In genomic region chr5:54087912-54088311, GRCm38 (mm10) we compare ENCODE assay signal across 26 mouse cellular contexts.
DNase-seq lines count a peak whose midpoint lies in the region; ATAC-seq and TF ChIP-seq lines count a peak whose summit lies in the region.
"Had no signal": no experiment of that assay in that cellular context is flagged by ENCODE, and none has a peak within 500 bp of the region (broad histone marks: within the 10 kb centered on the region; RNA-seq: fewer than 3 reads in every experiment).

No protein-coding gene starts in this region.

- H3K9ac ChIP-seq in midbrain, embryonic 11.5 days (ENCODE audit: low read length): no peak overlapping the region
- H3K9ac ChIP-seq in midbrain, postnatal 0 days (replicated peaks; ENCODE audit: low read length, poor library complexity, severe bottlenecking): no peak overlapping the region
- H3K9ac ChIP-seq in MEL (ENCODE audit: control insufficient read depth, low read depth, low read length, poor library complexity, severe bottlenecking): no peak overlapping the region
- H3K9ac ChIP-seq: embryonic facial prominence, embryonic 13.5 days; embryonic facial prominence, embryonic 15.5 days; forebrain, embryonic 12.5 days had no signal

- ATAC-seq in midbrain, embryonic 11.5 days (ENCODE audit: low FRiP score): no peak
- no peak for ATAC-seq in midbrain, postnatal 0 days (ENCODE audit: low FRiP score)
- ATAC-seq: CD4-positive, CD25-positive, alpha-beta regulatory T cell, adult 4 months; forebrain, embryonic 14.5 days; forebrain, embryonic 16.5 days had no signal

- no peak for TF ChIP-seq CTCF in gastrocnemius, adult 2 months (IDR thresholded peaks at IDR 0.05)
- TF ChIP-seq CTCF in midbrain, postnatal 0 days (IDR thresholded peaks at IDR 0.05): no peak
- TF ChIP-seq CTCF in MEL (IDR thresholded peaks at IDR 0.05 in 2 of 3, conservative IDR thresholded peaks at IDR 0.05 in 1 of 3; ENCODE audit: control insufficient read depth in 1 of 3, insufficient read depth in 1 of 3, low read depth in 2 of 3, low read length in 3 of 3, poor library complexity in 1 of 3, severe bottlenecking in 1 of 3): no peak

- intact Hi-C loops in gastrocnemius, adult 2 months (cut with DNase I): loop anchor here (5.0 kb wide), 1 partner anchor 91 kb away; the partner anchor contains the start of gene Stim2

- DNase-seq in gastrocnemius, adult 2 months: no peak
- DNase-seq in gastrocnemius, adult 18-20 months (ENCODE audit: low spot score): no peak
- DNase-seq in midbrain, embryonic 11.5 days (ENCODE audit: low spot score, missing footprints): peak; percentile 56
- DNase-seq in midbrain, postnatal 0 days (ENCODE audit: low spot score): no peak
- DNase-seq in MEL (ENCODE audit: low read depth, low spot score): no peak
- DNase-seq in thymus, postnatal 14 days: no peak
- DNase-seq: adrenal gland, adult 2 months; adrenal gland, postnatal 10 days; adrenal gland, postnatal 25 days; B cell, adult 2 months; cerebellum, adult 11 months; cerebellum, adult 18-20 months; cerebellum, adult 8-10 months; cerebellum, adult 9-11 months; cerebellum, postnatal 14 days; cerebellum, postnatal 36 days; embryo, embryonic 11 days had no signal

- no peak for TF ChIP-seq EP300 in MEL (IDR thresholded peaks at IDR 0.05; ENCODE audit: low read depth in 1 of 2, low read length in 2 of 2)

- H3K4me3 ChIP-seq in gastrocnemius, adult 2 months: peak overlapping the region; percentile 38
- no peak overlapping the region for H3K4me3 ChIP-seq in midbrain, embryonic 11.5 days (ENCODE audit: low read depth, low read length)
- no peak overlapping the region for H3K4me3 ChIP-seq in midbrain, postnatal 0 days (ENCODE audit: low read depth, low read length)
- H3K4me3 ChIP-seq in MEL (ENCODE audit: control insufficient read depth in 1 of 2, insufficient read depth in 1 of 2, low read depth in 2 of 2, low read length in 2 of 2): no peak overlapping the region
- H3K4me3 ChIP-seq: embryonic facial prominence, embryonic 13.5 days; embryonic facial prominence, embryonic 15.5 days; erythroblast, embryonic 14.5 days; forebrain, embryonic 10.5 days; forebrain, embryonic 12.5 days had no signal

- H3K27me3 ChIP-seq in midbrain, embryonic 11.5 days (ENCODE audit: control insufficient read depth, insufficient read depth, low read length): no peaks in the 10 kb centered on the region
- H3K27me3 ChIP-seq in midbrain, postnatal 0 days (ENCODE audit: insufficient read depth, low read length): no peaks in the 10 kb centered on the region
- no peaks in the 10 kb centered on the region for H3K27me3 ChIP-seq in MEL (ENCODE audit: control insufficient read depth in 1 of 2, insufficient read depth in 2 of 2, low read length in 2 of 2)
- H3K27me3 ChIP-seq: embryonic facial prominence, embryonic 13.5 days; embryonic facial prominence, embryonic 15.5 days; forebrain, embryonic 12.5 days had no signal

- no peak overlapping the region for H3K4me2 ChIP-seq in midbrain, embryonic 11.5 days
- H3K4me2 ChIP-seq in midbrain, postnatal 0 days (ENCODE audit: low read depth, low read length, poor library complexity, severe bottlenecking): no peak overlapping the region
- H3K4me2 ChIP-seq: embryonic facial prominence, embryonic 13.5 days; embryonic facial prominence, embryonic 15.5 days; forebrain, embryonic 12.5 days had no signal

- H3K27ac ChIP-seq in gastrocnemius, adult 2 months: peak overlapping the region; percentile 91
- H3K27ac ChIP-seq in midbrain, embryonic 11.5 days (ENCODE audit: low read depth, low read length): no peak overlapping the region
- no peak overlapping the region for H3K27ac ChIP-seq in midbrain, postnatal 0 days (ENCODE audit: low read depth, low read length)
- H3K27ac ChIP-seq in MEL (ENCODE audit: control insufficient read depth, low read depth, low read length): no peak overlapping the region
- H3K27ac ChIP-seq: embryonic facial prominence, embryonic 13.5 days; embryonic facial prominence, embryonic 15.5 days; forebrain, embryonic 10.5 days; forebrain, embryonic 12.5 days had no signal

- no peak for TF ChIP-seq RAD21 in MEL (IDR thresholded peaks at IDR 0.05; ENCODE audit: low read depth, low read length)

- H3K4me1 ChIP-seq in midbrain, embryonic 11.5 days (ENCODE audit: control insufficient read depth, insufficient read depth, low read length): peaks cover 1% of the 10 kb centered on the region; the same call in 1 of the 2 replicates
- no peaks in the 10 kb centered on the region for H3K4me1 ChIP-seq in midbrain, postnatal 0 days (ENCODE audit: insufficient read depth, low read length)
- H3K4me1 ChIP-seq in MEL (ENCODE audit: control insufficient read depth in 1 of 2, insufficient read depth in 2 of 2, low read length in 2 of 2): peaks cover 0 to 19% of the 10 kb centered on the region in 2 experiments; a peak in 2 of 4 replicates
- H3K4me1 ChIP-seq: embryonic facial prominence, embryonic 15.5 days had no signal

- no peak for TF ChIP-seq POLR2A in MEL (IDR thresholded peaks at IDR 0.05; ENCODE audit: control insufficient read depth in 1 of 2, insufficient read depth in 1 of 2, low read depth in 1 of 2, low read length in 2 of 2, poor library complexity in 1 of 2)

- 98% methylated on average over 3 of the region's 3 CpGs for WGBS in midbrain, embryonic 11.5 days
- WGBS in midbrain, postnatal 0 days: 87% methylated on average over 3 of the region's 3 CpGs

- no peaks in the 10 kb centered on the region for H3K36me3 ChIP-seq in midbrain, embryonic 11.5 days (ENCODE audit: control insufficient read depth, insufficient read depth, low read length)
- H3K36me3 ChIP-seq in midbrain, postnatal 0 days (ENCODE audit: insufficient read depth, low read length): no peaks in the 10 kb centered on the region
- H3K36me3 ChIP-seq in MEL (ENCODE audit: control insufficient read depth in 1 of 2, insufficient read depth in 2 of 2, low read length in 2 of 2): peaks cover 0 to 8% of the 10 kb centered on the region in 2 experiments; a peak in 3 of 4 replicates
- H3K36me3 ChIP-seq: embryonic facial prominence, embryonic 13.5 days; embryonic facial prominence, embryonic 15.5 days; forebrain, embryonic 10.5 days; forebrain, embryonic 12.5 days had no signal

- no peaks in the 10 kb centered on the region for H3K79me2 ChIP-seq in MEL (ENCODE audit: control insufficient read depth, insufficient read depth, low read length, poor library complexity)

- no peaks in the 10 kb centered on the region for H3K9me3 ChIP-seq in midbrain, embryonic 11.5 days (ENCODE audit: control insufficient read depth, low read length)
- H3K9me3 ChIP-seq in midbrain, postnatal 0 days (ENCODE audit: low read length): no peaks in the 10 kb centered on the region
- no peaks in the 10 kb centered on the region for H3K9me3 ChIP-seq in MEL (replicated peaks; ENCODE audit: insufficient read depth, low read length)
- H3K9me3 ChIP-seq: embryonic facial prominence, embryonic 13.5 days; embryonic facial prominence, embryonic 15.5 days; forebrain, embryonic 10.5 days; forebrain, embryonic 12.5 days; G1E had no signal

TF ChIP-seq in MEL, 35 proteins besides CTCF, POLR2A, EP300 and RAD21:
- TF ChIP-seq MAFK (IDR thresholded peaks at IDR 0.05; ENCODE audit: borderline replicate concordance, low read depth, low read length) (peak; percentile 62; the same call in 1 of the 2 replicates), POLR2AphosphoS2 (IDR thresholded peaks at IDR 0.05; ENCODE audit: low read length) (no peak)
